Mouse (Mus musculus): ENCODE results near the gene Olfr1094. TPM values are rescaled to one million over a fixed set of nuclear protein-coding genes. Genes with fewer than 3 reads are reported as not detected.

Gene Olfr1094
- polyA plus RNA-seq (2015; fragmentation: Nextera tagmentation; extraction: Ambion mirVana) = not detected in 2 replicates

- ATAC-seq (no peak), DNase-seq (no peak)
- H3K4me1 ChIP-seq (ENCODE audit: insufficient read depth) = no peaks in the 10 kb centered on the region
- no peaks in the 10 kb centered on the region for H3K9me3 ChIP-seq (ENCODE audit: low read length)
- H3K36me3 ChIP-seq (replicated peaks; ENCODE audit: insufficient read depth, low read length) = no peaks in the 10 kb centered on the region
- H3K4me2 ChIP-seq (ENCODE audit: low read depth, low read length) = no peak within 1 kb of the TSS
- H3K4me3 ChIP-seq (ENCODE audit: low read depth, low read length) = no peak within 1 kb of the TSS
- TF ChIP-seq EP300 (IDR thresholded peaks at IDR 0.05; ENCODE audit: low read depth) (no peak), CTCF (IDR thresholded peaks at IDR 0.05; ENCODE audit: low read depth) (no peak)
- no peaks in the 10 kb centered on the region for H3K27me3 ChIP-seq (ENCODE audit: insufficient read depth, low read length)
- H3K27ac ChIP-seq (ENCODE audit: low read depth) = no peak within 1 kb of the TSS
- H3K9ac ChIP-seq (replicated peaks) = no peak within 1 kb of the TSS
Measured at GRCm38 (mm10) chr2:86824363-86824762, at the start of gene Olfr1094. Gene Olfr1094 (plus strand): TSS chr2:86824663.

DNA sequence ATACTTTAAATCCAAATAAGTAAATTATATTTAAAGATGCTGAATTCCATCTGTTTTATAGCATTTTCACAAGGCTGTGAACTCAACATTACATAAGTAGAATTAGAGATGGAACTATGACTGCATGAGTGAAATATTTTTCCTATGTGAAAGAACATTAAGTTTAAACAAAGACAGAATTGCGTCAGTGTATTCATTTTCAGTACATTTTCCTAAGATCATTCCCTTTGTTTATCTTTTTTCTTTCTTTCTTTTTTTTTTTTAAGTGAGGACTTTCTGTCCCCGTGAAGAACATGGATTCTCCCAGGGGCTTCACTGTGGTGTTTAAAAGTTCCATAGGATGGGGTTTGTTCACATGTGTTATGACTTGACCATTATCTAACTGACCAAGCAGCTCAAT is 42.3 kb upstream of the Olfr1094 start, which contains the start of gene Olfr1093:
Gene Olfr1093, plus strand, starts transcription at position 301 of the 400 bp plus-strand sequence.
- Histone ChIP-seq H3K9me3 (ENCODE audit: low read length) (no peaks in the 10 kb centered on the region), H3K4me2 (ENCODE audit: low read depth, low read length) (no peak within 1 kb of the TSS), H3K4me3 (ENCODE audit: low read depth, low read length) (no peak within 1 kb of the TSS), H3K27ac (ENCODE audit: low read depth) (no peak within 1 kb of the TSS), H3K36me3 (replicated peaks; ENCODE audit: insufficient read depth, low read length) (no peaks in the 10 kb centered on the region), H3K4me1 (ENCODE audit: insufficient read depth) (no peaks in the 10 kb centered on the region), H3K27me3 (ENCODE audit: insufficient read depth, low read length) (no peaks in the 10 kb centered on the region), H3K9ac (replicated peaks) (no peak within 1 kb of the TSS)
- ATAC-seq (no peak), DNase-seq (no peak)
- WGBS (ENCODE audit: insufficient replicate concordance) = 69% methylated on average over 2 of the region's 2 CpGs
- TF ChIP-seq CTCF (IDR thresholded peaks at IDR 0.05; ENCODE audit: low read depth) (no peak), EP300 (IDR thresholded peaks at IDR 0.05; ENCODE audit: low read depth) (no peak)

DNA sequence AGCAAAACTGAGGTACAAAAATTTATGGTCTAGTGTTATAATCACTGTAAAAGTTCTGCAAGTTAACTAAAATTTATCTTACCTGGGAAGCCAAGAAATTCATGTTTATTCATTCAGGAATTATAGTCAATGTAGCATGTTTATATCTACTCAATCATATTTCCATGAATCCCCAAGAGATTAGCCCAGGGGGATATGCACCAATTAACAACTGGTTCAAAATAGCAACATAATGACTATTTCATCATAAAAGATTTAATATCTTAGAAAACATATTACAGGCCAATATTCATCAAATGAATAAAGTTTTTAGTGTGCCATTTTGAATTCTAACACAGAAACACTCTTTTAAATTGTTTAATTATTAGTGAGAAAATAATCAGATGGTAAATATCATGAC is 14.5 kb upstream of the Olfr1094 start, which contains the start of gene Olfr141:
Gene Olfr141, minus strand, starts transcription at position 101 of the 400 bp plus-strand sequence.
- H3K9ac ChIP-seq (replicated peaks) = no peak within 1 kb of the TSS
- ATAC-seq = no peak
- H3K36me3 ChIP-seq (replicated peaks; ENCODE audit: insufficient read depth, low read length) = no peaks in the 10 kb centered on the region
- no peaks in the 10 kb centered on the region for H3K27me3 ChIP-seq (ENCODE audit: insufficient read depth, low read length)
- H3K4me2 ChIP-seq (ENCODE audit: low read depth, low read length) = no peak within 1 kb of the TSS
- H3K27ac ChIP-seq (ENCODE audit: low read depth) = no peak within 1 kb of the TSS
- H3K9me3 ChIP-seq (ENCODE audit: low read length) = no peaks in the 10 kb centered on the region
- no peak for DNase-seq
- no peaks in the 10 kb centered on the region for H3K4me1 ChIP-seq (ENCODE audit: insufficient read depth)
- no peak within 1 kb of the TSS for H3K4me3 ChIP-seq (ENCODE audit: low read depth, low read length)
- TF ChIP-seq EP300 (IDR thresholded peaks at IDR 0.05; ENCODE audit: low read depth) (no peak), CTCF (IDR thresholded peaks at IDR 0.05; ENCODE audit: low read depth) (no peak)

DNA sequence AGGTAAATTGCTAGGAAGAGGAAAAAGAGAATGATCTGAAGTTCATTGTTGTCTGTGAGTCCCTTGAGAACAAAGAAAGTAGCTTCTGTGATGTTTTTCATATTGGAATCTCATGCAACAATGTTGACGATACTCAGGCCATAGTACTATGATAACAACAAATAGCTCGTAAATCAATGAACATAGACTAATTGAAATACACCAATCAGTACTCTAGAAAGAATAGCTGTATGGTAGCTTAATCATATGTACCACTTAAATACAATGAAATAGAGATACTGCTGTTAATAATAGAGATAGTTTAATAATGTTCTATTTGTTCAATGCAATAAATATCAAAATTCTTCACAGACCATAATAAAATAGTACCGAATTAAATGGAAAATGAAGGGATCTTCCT is 27.1 kb downstream of the Olfr1094 start, which contains the start of gene Olfr1095:
Gene Olfr1095, minus strand, starts transcription at position 101 of the 400 bp plus-strand sequence.
- WGBS (ENCODE audit: insufficient replicate concordance) = 72% methylated on average over 3 of the region's 3 CpGs
- Histone ChIP-seq H3K4me3 (ENCODE audit: low read depth, low read length) (no peak within 1 kb of the TSS), H3K4me2 (ENCODE audit: low read depth, low read length) (no peak within 1 kb of the TSS), H3K4me1 (ENCODE audit: insufficient read depth) (no peaks in the 10 kb centered on the region), H3K36me3 (replicated peaks; ENCODE audit: insufficient read depth, low read length) (no peaks in the 10 kb centered on the region), H3K27ac (ENCODE audit: low read depth) (no peak within 1 kb of the TSS), H3K27me3 (ENCODE audit: insufficient read depth, low read length) (no peaks in the 10 kb centered on the region), H3K9ac (replicated peaks) (no peak within 1 kb of the TSS), H3K9me3 (ENCODE audit: low read length) (no peaks in the 10 kb centered on the region)
- no peak for TF ChIP-seq EP300 (IDR thresholded peaks at IDR 0.05; ENCODE audit: low read depth)
- TF ChIP-seq CTCF (IDR thresholded peaks at IDR 0.05; ENCODE audit: low read depth) = no peak
- ATAC-seq = no peak
- DNase-seq = no peak

DNA sequence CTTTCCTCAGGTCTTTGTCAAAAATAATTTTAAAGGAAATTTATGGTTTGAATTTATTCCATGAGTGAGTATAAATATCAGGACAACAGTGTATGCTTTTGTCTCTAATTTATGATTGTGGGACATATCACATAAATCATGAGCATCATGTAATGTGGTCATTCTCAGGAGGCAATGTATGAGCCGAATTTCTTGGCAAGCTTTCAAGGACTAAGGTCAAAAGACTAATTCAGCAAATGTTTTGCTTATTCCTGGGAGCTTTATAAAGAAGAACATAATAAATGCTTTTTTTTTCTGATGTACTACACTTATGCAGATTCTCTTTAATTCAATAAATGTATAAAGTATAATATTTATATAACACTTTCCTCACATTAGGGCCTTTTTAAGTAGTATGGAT is 50.2 kb downstream of the Olfr1094 start, which contains the start of gene Gm13723:
Gene Gm13723, minus strand, starts transcription at position 101 of the 400 bp plus-strand sequence.
- 59% methylated on average over 1 of the region's 1 CpGs for WGBS (ENCODE audit: insufficient replicate concordance)
- H3K4me1 ChIP-seq (ENCODE audit: insufficient read depth) = no peaks in the 10 kb centered on the region
- no peak within 1 kb of the TSS for H3K4me2 ChIP-seq (ENCODE audit: low read depth, low read length)
- no peak for TF ChIP-seq EP300 (IDR thresholded peaks at IDR 0.05; ENCODE audit: low read depth)
- DNase-seq = no peak
- ATAC-seq = no peak
- no peak within 1 kb of the TSS for H3K4me3 ChIP-seq (ENCODE audit: low read depth, low read length)
- H3K27me3 ChIP-seq (ENCODE audit: insufficient read depth, low read length) = no peaks in the 10 kb centered on the region
- H3K9me3 ChIP-seq (ENCODE audit: low read length) = no peaks in the 10 kb centered on the region
- H3K27ac ChIP-seq (ENCODE audit: low read depth) = no peak within 1 kb of the TSS
- no peak within 1 kb of the TSS for H3K9ac ChIP-seq (replicated peaks)
- no peaks in the 10 kb centered on the region for H3K36me3 ChIP-seq (replicated peaks; ENCODE audit: insufficient read depth, low read length)

Other genes with a start within 250 kb of the Olfr1094 start
- gene Olfr1082, start 225.7 kb upstream of the Olfr1094 start, polyA plus RNA-seq (2015; fragmentation: Nextera tagmentation; extraction: Ambion mirVana) = not detected in 2 replicates
- gene Olfr1084, start 184.9 kb upstream of the Olfr1094 start, polyA plus RNA-seq (2015; fragmentation: Nextera tagmentation; extraction: Ambion mirVana) = not detected in 2 replicates
- not detected in 2 replicates for gene Olfr1085, start 162.6 kb upstream of the Olfr1094 start, polyA plus RNA-seq (2015; fragmentation: Nextera tagmentation; extraction: Ambion mirVana)
- not detected in 2 replicates for gene Olfr1086, start 144.6 kb upstream of the Olfr1094 start, polyA plus RNA-seq (2015; fragmentation: Nextera tagmentation; extraction: Ambion mirVana)
- gene Olfr1087, start 126.3 kb upstream of the Olfr1094 start, polyA plus RNA-seq (2015; fragmentation: Nextera tagmentation; extraction: Ambion mirVana) = not detected in 2 replicates
- not detected in 2 replicates for gene Olfr1089, start 91.0 kb upstream of the Olfr1094 start, polyA plus RNA-seq (2015; fragmentation: Nextera tagmentation; extraction: Ambion mirVana)
- gene Olfr1090, start 65.7 kb upstream of the Olfr1094 start, polyA plus RNA-seq (2015; fragmentation: Nextera tagmentation; extraction: Ambion mirVana) = not detected in 2 replicates
- gene Olfr1093, start 42.2 kb upstream of the Olfr1094 start, polyA plus RNA-seq (2015; fragmentation: Nextera tagmentation; extraction: Ambion mirVana) = not detected in 2 replicates
- gene Olfr141, start 14.6 kb upstream of the Olfr1094 start, polyA plus RNA-seq (2015; fragmentation: Nextera tagmentation; extraction: Ambion mirVana) = not detected in 2 replicates
- not detected in 2 replicates for gene Olfr1095, start 27.0 kb downstream of the Olfr1094 start, polyA plus RNA-seq (2015; fragmentation: Nextera tagmentation; extraction: Ambion mirVana)
- gene Gm13723, start 50.1 kb downstream of the Olfr1094 start, polyA plus RNA-seq (2015; fragmentation: Nextera tagmentation; extraction: Ambion mirVana) = not detected in 2 replicates
- gene Olfr1097, start 67.6 kb downstream of the Olfr1094 start, polyA plus RNA-seq (2015; fragmentation: Nextera tagmentation; extraction: Ambion mirVana) = not detected in 2 replicates
- gene Olfr1098, start 99.9 kb downstream of the Olfr1094 start, polyA plus RNA-seq (2015; fragmentation: Nextera tagmentation; extraction: Ambion mirVana) = not detected in 2 replicates
- not detected in 2 replicates for gene Olfr1099, start 136.0 kb downstream of the Olfr1094 start, polyA plus RNA-seq (2015; fragmentation: Nextera tagmentation; extraction: Ambion mirVana)
- not detected in 2 replicates for gene Olfr1100, start 155.3 kb downstream of the Olfr1094 start, polyA plus RNA-seq (2015; fragmentation: Nextera tagmentation; extraction: Ambion mirVana)
- not detected in 2 replicates for gene Olfr1101, start 166.6 kb downstream of the Olfr1094 start, polyA plus RNA-seq (2015; fragmentation: Nextera tagmentation; extraction: Ambion mirVana)
- not detected in 2 replicates for gene Olfr1102, start 173.7 kb downstream of the Olfr1094 start, polyA plus RNA-seq (2015; fragmentation: Nextera tagmentation; extraction: Ambion mirVana)
- not detected in 2 replicates for gene Olfr1104, start 202.4 kb downstream of the Olfr1094 start, polyA plus RNA-seq (2015; fragmentation: Nextera tagmentation; extraction: Ambion mirVana)
- gene Olfr1105, start 211.9 kb downstream of the Olfr1094 start, polyA plus RNA-seq (2015; fragmentation: Nextera tagmentation; extraction: Ambion mirVana) = not detected in 2 replicates
- gene Olfr1106, start 227.6 kb downstream of the Olfr1094 start, polyA plus RNA-seq (2015; fragmentation: Nextera tagmentation; extraction: Ambion mirVana) = not detected in 2 replicates